Mouse (Mus musculus) adrenal gland, adult 8-10 months (tissue): ENCODE results near the gene Mtap. TPM values are rescaled to one million over a fixed set of nuclear protein-coding genes. Genes with fewer than 3 reads are reported as not detected.
A peak's percentile ranks its signal among the peaks of the same experiment; 100 is the strongest.

Experiments
- DNase-seq: peaks from one replicate; pipeline ENCODE4 v3.0.0; 2022
- total RNA-seq, 4 experiments: library from RNA; stranded (reverse); gene quantifications; 2 replicates each; pipeline ENCODE4 v1.2.4; 2022

The Mtap gene
- total RNA-seq, 4 experiments from 2014 or later, result 33.3 to 51.7 (median 42.4) TPM

DNA sequence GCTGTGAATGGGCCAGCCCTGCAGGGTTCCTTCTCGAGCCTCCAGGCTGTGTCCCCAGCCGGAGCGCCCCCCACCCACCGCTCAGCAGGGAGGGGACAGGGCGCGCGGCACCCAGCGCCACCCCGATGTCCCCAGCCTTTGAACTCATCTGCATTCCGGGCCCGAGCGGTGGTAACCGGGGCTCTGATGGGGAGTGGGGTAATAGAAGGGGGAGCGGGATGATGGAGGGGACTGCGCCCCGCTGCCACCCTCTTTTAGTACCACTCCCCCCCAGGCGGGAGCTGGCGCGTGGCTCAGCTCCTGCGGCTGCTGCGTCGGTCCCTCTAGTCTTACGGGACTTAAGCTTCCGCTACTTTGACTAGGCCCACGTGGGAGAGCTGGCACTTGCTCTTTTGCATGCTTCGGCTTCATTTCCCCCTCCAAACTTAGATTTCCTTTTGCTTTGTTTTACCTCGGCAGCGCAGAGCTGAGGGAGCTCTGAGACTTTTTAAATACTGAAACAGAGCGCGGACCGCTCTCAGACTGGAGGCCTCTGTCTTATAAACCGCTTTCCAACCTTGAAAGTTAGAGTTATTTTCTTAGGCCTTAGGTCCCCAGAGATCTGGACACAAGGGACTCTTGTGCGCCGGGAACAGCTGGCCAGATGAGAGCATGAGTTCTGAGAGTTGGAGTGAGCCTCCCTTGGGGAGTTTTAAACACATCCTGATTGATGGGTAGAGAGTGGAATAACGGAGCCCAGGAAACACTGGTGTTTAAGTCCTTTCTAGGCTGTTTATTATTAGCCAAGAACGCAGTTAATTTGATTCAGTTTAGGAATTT is 829 bp downstream of the Mtap start:
- DNase-seq, result peak; percentile 21

GRCm38 (mm10) chr4:89138361-89138651 is 1.4 kb downstream of the Mtap start:
- DNase-seq, result no peak

- DNase-seq, result peak; percentile 67
These were observed 3.9 kb downstream of the Mtap start for GRCm38 (mm10) chr4:89140832-89141231.

GRCm38 (mm10) chr4:89145409-89145808 is 8.5 kb downstream of the Mtap start:
- DNase-seq, result peak; percentile 56

DNA sequence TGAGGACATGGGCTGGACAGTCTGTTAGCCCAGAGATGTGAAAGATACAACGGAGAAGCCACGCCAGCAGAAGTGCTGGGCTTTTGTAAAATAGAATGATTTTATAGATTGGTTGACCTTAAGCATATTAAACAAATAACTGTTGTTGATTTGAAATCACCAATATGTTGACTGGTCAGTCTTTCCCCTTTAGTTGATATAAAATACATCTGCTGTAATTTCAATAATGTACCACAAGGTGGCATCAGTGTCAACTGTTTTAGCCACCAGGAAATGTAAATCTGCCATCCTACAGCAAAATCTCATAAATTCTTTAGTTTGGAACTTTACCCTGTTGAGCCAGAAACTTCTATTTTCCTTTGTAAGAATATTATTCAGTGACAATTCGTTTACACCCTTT is 9.4 kb downstream of the Mtap start:
- DNase-seq, result no peak

DNA sequence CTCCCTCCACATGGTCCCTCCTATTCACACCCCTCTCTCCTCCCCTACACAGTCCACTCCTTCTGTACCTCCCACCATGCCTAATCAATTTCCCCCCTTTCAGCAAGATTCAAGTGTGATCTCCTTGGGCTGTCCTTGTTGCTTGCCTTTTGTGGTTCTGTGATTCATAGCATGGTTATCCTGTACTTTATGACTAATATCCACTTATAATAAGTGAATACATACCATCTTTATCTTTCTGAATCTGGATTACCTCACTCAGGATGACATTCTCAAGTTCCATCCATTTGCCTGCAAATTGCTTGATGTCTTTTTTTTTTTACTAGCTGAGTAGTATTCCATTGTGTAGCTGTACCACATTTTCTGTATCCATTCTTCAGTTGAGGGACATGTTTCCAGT is 12.3 kb downstream of the Mtap start:
- no peak for DNase-seq

DNA sequence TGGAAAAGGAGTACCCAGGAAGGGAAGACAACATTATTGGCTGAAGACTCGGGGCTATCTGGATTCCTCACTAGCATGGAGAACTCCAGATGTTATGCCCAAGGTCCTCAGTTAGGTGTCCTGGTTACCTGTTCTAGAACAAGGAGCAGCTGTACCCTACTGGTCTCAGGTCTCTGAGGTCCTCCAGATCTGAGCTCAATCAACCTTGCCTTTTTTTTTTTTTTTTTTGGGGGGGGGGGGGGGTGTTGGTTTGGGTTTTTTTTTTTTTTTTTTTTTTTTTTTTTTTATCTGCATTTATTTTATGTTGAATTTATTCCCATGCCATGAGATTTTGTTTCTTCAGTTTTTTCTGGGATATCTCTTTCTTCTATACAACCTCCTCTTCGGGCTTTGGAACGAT is 24.5 kb downstream of the Mtap start:
- DNase-seq, result no peak

DNA sequence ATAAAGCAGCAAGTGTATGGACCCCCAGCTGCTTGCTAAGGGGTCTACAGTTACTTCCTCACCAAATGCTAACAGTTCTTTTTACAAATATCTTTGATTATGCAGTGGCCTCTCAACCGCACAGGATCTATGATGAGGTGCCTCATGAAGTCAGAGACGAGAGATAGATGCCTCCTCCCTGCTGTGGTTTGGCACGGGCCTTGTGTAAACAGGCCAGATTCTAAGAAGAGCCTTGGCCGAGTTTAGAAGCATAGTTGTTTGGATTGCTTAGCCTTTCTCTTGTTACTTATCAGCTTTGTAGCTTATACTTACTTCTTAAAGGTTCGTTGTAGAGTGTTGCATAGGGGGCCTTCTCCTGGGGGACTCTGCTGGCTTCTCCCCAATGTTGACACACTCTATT is 25.6 kb downstream of the Mtap start:
- peak; percentile 53 for DNase-seq

DNA sequence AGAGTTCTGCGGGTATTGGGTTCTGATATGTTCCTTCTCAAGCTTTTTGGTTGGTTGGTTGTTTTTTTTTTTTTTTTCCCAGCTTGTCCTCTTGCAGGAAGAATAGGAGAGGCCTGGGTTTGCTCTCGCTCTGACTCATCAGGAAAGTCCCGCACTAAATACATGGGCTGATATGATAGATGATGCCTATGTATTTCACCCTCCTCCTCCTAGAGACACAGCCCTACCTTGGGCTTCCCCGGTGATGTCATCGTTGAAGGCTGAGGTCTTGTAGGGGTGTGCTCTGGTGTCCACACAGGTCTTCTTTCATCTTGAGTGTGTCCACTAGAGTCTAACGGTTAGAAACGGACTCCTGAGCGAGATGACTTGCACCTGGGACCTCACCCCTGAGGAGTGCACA is 26.7 kb downstream of the Mtap start:
- no peak for DNase-seq

DNA sequence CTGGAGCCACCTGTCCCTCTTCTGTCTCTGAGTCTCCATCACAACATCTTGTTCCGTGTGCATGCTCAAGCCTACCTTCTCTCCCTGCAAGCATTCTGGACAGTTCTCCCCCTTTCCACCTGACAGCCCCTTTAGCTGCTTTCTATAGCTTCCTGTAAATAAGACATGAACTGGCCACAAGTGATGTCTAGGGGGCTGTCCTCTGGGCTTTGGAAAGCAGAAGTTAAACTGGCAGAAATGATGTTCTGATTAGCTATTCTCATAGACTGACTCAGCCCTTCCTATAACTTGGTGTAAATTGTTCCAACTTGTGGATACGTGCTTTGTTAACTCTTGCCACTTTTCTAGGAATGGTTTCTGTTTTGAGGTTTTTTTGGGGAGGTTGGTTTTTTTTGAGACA is 27.8 kb downstream of the Mtap start:
- DNase-seq, result no peak

DNA sequence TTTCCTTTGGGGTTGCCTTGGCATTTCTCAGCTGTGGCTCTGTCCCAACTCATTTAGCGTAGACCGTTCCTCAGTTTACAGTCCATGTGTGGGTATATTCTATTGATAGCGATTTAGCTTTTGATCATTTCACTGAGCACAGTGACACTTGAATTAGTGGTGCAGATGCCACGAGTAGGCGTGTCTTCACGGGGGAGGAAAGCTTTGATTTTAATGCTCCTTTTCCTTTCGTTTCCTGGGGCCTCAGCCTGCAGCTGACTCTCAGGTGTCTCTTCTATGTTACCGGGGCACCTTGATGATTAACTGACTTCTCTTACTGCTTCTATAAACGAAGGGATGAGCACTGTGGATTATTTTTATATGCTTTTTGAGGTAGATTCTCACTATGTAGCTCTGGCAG is 32.0 kb downstream of the Mtap start:
- DNase-seq, result no peak

GRCm38 (mm10) chr4:89169739-89170138 is 32.8 kb downstream of the Mtap start:
- DNase-seq, result no peak

- no peak for DNase-seq
These were observed 34.0 kb downstream of the Mtap start for GRCm38 (mm10) chr4:89170931-89171330.

DNA sequence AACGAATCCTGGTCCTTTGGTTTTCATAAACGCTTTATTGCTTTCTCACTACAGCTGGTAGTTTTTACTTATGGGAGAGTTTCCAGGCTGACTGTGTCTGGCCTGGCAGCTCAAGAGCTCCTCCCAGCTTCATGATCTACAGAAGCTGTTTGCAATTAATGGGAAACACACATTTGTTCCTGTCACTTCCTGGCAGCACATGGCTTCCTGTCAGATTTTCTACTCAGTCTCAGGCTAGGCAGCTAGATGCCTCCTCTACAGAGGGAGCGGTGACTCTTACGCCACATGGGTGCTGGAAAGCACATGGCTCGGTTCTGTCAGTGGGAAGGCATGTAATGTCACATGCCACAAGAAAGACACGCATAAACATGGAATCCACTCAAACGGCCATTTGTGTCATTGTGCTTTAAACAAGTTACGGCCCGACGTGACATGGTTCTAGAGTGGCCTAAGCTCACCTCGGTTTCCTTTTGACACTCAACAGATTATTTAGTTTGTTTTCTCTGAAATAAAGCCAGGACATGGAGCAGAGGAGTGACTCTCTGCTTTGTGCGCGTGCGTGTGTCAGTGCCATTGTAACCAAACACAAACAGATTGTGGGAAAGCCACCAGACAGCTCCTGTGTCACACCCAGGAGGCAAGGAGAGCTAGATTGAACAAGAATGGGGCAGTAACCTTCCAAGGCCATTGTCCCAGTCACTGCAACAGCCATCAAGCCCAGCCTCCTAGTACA is 36.1 kb downstream of the Mtap start:
- DNase-seq, result no peak

- no peak for DNase-seq
These were observed 40.8 kb downstream of the Mtap start for GRCm38 (mm10) chr4:89177514-89178307.

GRCm38 (mm10) chr4:89180121-89180520 is 43.2 kb downstream of the Mtap start:
- DNase-seq, result peak; percentile 49

- DNase-seq, result no peak
These were observed 44.7 kb downstream of the Mtap start for GRCm38 (mm10) chr4:89181656-89182055.

GRCm38 (mm10) chr4:89182486-89182885 is 45.6 kb downstream of the Mtap start:
- DNase-seq, result no peak

DNA sequence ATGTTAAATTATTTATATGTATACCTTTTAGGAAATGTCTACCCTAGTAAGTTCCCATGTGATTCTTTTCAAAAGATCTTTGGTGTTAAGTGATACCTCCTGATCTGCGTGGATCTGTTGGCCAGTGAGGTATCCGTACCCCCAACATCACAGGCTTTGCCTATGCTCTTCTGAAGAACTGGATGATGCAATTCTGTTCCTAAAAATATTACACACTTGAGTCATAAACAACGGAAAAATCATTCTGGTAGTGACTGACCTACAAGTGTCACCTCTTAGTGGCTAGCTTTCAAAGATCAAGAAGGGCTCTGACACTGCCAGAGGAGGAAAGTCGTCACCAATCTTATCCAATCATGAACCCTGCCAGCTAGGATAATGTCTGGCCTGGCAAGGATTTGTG is 58.6 kb downstream of the Mtap start:
- DNase-seq, result no peak

DNA sequence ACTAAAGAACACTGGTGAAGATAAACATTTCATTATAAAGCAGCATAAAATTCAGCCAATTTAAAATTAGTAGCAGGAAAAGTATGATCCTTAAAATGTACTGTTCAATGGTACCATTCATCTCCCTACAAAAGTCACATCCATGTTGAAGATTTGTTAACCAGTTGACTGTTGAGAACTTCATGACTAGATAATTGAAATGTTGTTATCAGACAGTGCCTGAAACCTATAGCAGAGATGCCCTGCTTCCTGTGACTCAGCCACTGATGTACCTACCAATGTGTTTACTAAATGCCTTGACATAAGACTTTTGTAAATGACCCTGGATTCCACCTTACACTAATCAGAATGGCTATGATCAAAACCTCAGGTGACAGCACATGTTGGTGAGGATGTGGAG is 60.2 kb downstream of the Mtap start:
- no peak for DNase-seq

GRCm38 (mm10) chr4:89200806-89201205 is 63.9 kb downstream of the Mtap start:
- DNase-seq, result no peak

- no peak for DNase-seq
These were observed 72.4 kb downstream of the Mtap start for GRCm38 (mm10) chr4:89209310-89209709.

GRCm38 (mm10) chr4:89210314-89210713 is 73.4 kb downstream of the Mtap start:
- peak; percentile 10 for DNase-seq
